ENCODE assay signal across 8 mouse cellular contexts in genomic region chr13:54789561-54790397, GRCm38 (mm10). TPM values are rescaled to one million over a fixed set of nuclear protein-coding genes. Genes with fewer than 3 reads are reported as not detected.
DNase-seq lines count a peak whose midpoint lies in the region; ATAC-seq lines count a peak whose summit lies in the region.

No protein-coding gene starts in this region.

- peak; percentile 64 for ATAC-seq in intestine, embryonic 14.5 days (replicated peaks; ENCODE audit: low FRiP score, low TSS enrichment, low read depth)
- peak; percentile 32 for ATAC-seq in liver, embryonic 11.5 days (replicated peaks; ENCODE audit: low FRiP score)
- ATAC-seq in midbrain, embryonic 16.5 days, result peak; percentile 66

- H3K9ac ChIP-seq in intestine, embryonic 14.5 days (ENCODE audit: low read length), result peak overlapping the region; percentile 41
- H3K9ac ChIP-seq in liver, embryonic 11.5 days (ENCODE audit: low read depth, low read length), result no peak overlapping the region
- H3K9ac ChIP-seq in midbrain, embryonic 16.5 days (ENCODE audit: low read depth, low read length), result peak overlapping the region; percentile 77

- intact Hi-C loops in gastrocnemius, postnatal 14 days (cut with DNase I; ENCODE audit: low total_unique reads), result loop anchor here (10.0 kb wide), 1 partner anchor 385 kb away; no protein-coding TSS in a partner anchor

- DNase-seq in thymus, postnatal 4 days, result peak; percentile 31
- no peak for DNase-seq in thymus, postnatal 10 days (ENCODE audit: low spot score in 2 of 2)
- DNase-seq in cerebellum, adult 9-11 months, result peak; percentile 88
- DNase-seq in gastrocnemius, postnatal 14 days, result peak; percentile 61
- peak; percentile 74 for DNase-seq in intestine, embryonic 14.5 days (ENCODE audit: low spot score)
- peak; percentile 56 for DNase-seq in liver, embryonic 11.5 days (ENCODE audit: low spot score)
- DNase-seq in testis, postnatal 14 days (ENCODE audit: low spot score), result peak; percentile 54

- peak overlapping the region; percentile 88 for H3K4me2 ChIP-seq in intestine, embryonic 14.5 days (ENCODE audit: low read length)
- H3K4me2 ChIP-seq in liver, embryonic 11.5 days, result peak overlapping the region; percentile 98
- peak overlapping the region; percentile 97 for H3K4me2 ChIP-seq in midbrain, embryonic 16.5 days (ENCODE audit: low read length)

- H3K9me3 ChIP-seq in intestine, embryonic 14.5 days (ENCODE audit: control insufficient read depth, low read length), result no peaks in the 10 kb centered on the region
- H3K9me3 ChIP-seq in liver, embryonic 11.5 days (ENCODE audit: control insufficient read depth, low read length), result no peaks in the 10 kb centered on the region
- no peaks in the 10 kb centered on the region for H3K9me3 ChIP-seq in midbrain, embryonic 16.5 days (replicated peaks; ENCODE audit: control insufficient read depth, low read length, poor library complexity, severe bottlenecking)

- no peak overlapping the region for H3K27ac ChIP-seq in intestine, embryonic 14.5 days (ENCODE audit: low read depth)
- H3K27ac ChIP-seq in liver, embryonic 11.5 days (ENCODE audit: low read depth, low read length), result no peak overlapping the region
- H3K27ac ChIP-seq in midbrain, embryonic 16.5 days (ENCODE audit: low read length), result peak overlapping the region; percentile 32; the same call in 1 of the 2 replicates

- no peaks in the 10 kb centered on the region for H3K36me3 ChIP-seq in intestine, embryonic 14.5 days (ENCODE audit: control insufficient read depth, insufficient read depth, low read length)
- no peaks in the 10 kb centered on the region for H3K36me3 ChIP-seq in liver, embryonic 11.5 days (ENCODE audit: control insufficient read depth, insufficient read depth, low read length)
- no peaks in the 10 kb centered on the region for H3K36me3 ChIP-seq in midbrain, embryonic 16.5 days (ENCODE audit: control insufficient read depth, insufficient read depth, low read length)

- H3K4me1 ChIP-seq in intestine, embryonic 14.5 days (replicated peaks; ENCODE audit: control insufficient read depth, insufficient read depth, low read length), result peaks cover 3% of the 10 kb centered on the region; the same call in 1 of the 2 replicates
- H3K4me1 ChIP-seq in liver, embryonic 11.5 days (replicated peaks; ENCODE audit: control insufficient read depth, insufficient read depth, low read length), result peaks cover 5% of the 10 kb centered on the region
- no peaks in the 10 kb centered on the region; the same call in 1 of the 2 replicates for H3K4me1 ChIP-seq in midbrain, embryonic 16.5 days (ENCODE audit: control insufficient read depth, insufficient read depth, low read length)

- 2% methylated on average over 38 of the region's 38 CpGs for WGBS in intestine, embryonic 14.5 days
- 3% methylated on average over 37 of the region's 38 CpGs for WGBS in liver, embryonic 11.5 days
- under 1% methylated on average over 38 of the region's 38 CpGs for WGBS in midbrain, embryonic 16.5 days

- peaks cover 8% of the 10 kb centered on the region; the same call in 1 of the 2 replicates for H3K27me3 ChIP-seq in intestine, embryonic 14.5 days (replicated peaks; ENCODE audit: control insufficient read depth, insufficient read depth, low read length)
- peaks cover 24% of the 10 kb centered on the region for H3K27me3 ChIP-seq in liver, embryonic 11.5 days (replicated peaks; ENCODE audit: control insufficient read depth, insufficient read depth, low read length)
- H3K27me3 ChIP-seq in midbrain, embryonic 16.5 days (ENCODE audit: control insufficient read depth, insufficient read depth, low read depth, low read length), result peaks cover 3% of the 10 kb centered on the region

- H3K4me3 ChIP-seq in intestine, embryonic 14.5 days (ENCODE audit: low read depth, low read length), result peak overlapping the region; percentile 48
- peak overlapping the region; percentile 52 for H3K4me3 ChIP-seq in liver, embryonic 11.5 days (ENCODE audit: low read depth, low read length)
- peak overlapping the region; percentile 68 for H3K4me3 ChIP-seq in midbrain, embryonic 16.5 days (ENCODE audit: low read depth, low read length)

RNA-seq across cellular contexts. Expression of gene Tspan17, which starts 0.6 kb away (rescaled TPM):
- total RNA-seq in gastrocnemius, postnatal 14 days (2021), result 10 to 100 TPM; 23.0 to 25.8 TPM
- 9.4 and 10.0 TPM in 2 replicates for polyA plus RNA-seq in intestine, embryonic 14.5 days (2014; fragmentation: Nextera tagmentation; extraction: Ambion mirVana)
- polyA plus RNA-seq in liver, embryonic 11.5 days (2014; fragmentation: Nextera tagmentation; extraction: Ambion mirVana), result 2.3 and 2.6 TPM in 2 replicates
- polyA plus RNA-seq in midbrain, embryonic 16.5 days (2015; fragmentation: Nextera tagmentation; extraction: Ambion mirVana), result 60.1 and 67.7 TPM in 2 replicates

RNA-seq across cellular contexts. Expression of gene Eif4e1b, which starts 6.0 kb away (rescaled TPM):
- not detected for total RNA-seq in gastrocnemius, postnatal 14 days (2021)
- polyA plus RNA-seq in intestine, embryonic 14.5 days (2014; fragmentation: Nextera tagmentation; extraction: Ambion mirVana), result not detected in 2 replicates
- not detected in 2 replicates for polyA plus RNA-seq in liver, embryonic 11.5 days (2014; fragmentation: Nextera tagmentation; extraction: Ambion mirVana)
- not detected in 2 replicates for polyA plus RNA-seq in midbrain, embryonic 16.5 days (2015; fragmentation: Nextera tagmentation; extraction: Ambion mirVana)

RNA-seq across cellular contexts. Expression of gene Sncb, which starts 23.4 kb away (rescaled TPM):
- total RNA-seq in gastrocnemius, postnatal 14 days (2021), result under 1 TPM in 1 of 2 experiments, not detected in 1; 0.18 TPM
- 0.18 and 0.43 TPM in 2 replicates for polyA plus RNA-seq in intestine, embryonic 14.5 days (2014; fragmentation: Nextera tagmentation; extraction: Ambion mirVana)
- not detected in 2 replicates for polyA plus RNA-seq in liver, embryonic 11.5 days (2014; fragmentation: Nextera tagmentation; extraction: Ambion mirVana)
- 68.2 and 97.6 TPM in 2 replicates for polyA plus RNA-seq in midbrain, embryonic 16.5 days (2015; fragmentation: Nextera tagmentation; extraction: Ambion mirVana)

RNA-seq across cellular contexts. Expression of gene Gprin1, which starts 40.1 kb away (rescaled TPM):
- total RNA-seq in gastrocnemius, postnatal 14 days (2021), result under 1 TPM; 0.09 to 0.12 TPM
- polyA plus RNA-seq in intestine, embryonic 14.5 days (2014; fragmentation: Nextera tagmentation; extraction: Ambion mirVana), result 0.60 and 0.81 TPM in 2 replicates
- polyA plus RNA-seq in liver, embryonic 11.5 days (2014; fragmentation: Nextera tagmentation; extraction: Ambion mirVana), result 0.29 and 0.30 TPM in 2 replicates
- 5.5 and 6.6 TPM in 2 replicates for polyA plus RNA-seq in midbrain, embryonic 16.5 days (2015; fragmentation: Nextera tagmentation; extraction: Ambion mirVana)

Comparison
In these comparisons a context has a peak if more than half of its experiments do, and no peak if none do; other contexts are left out.
1. DNase-seq: peak in thymus, postnatal 4 days (single experiment), cerebellum, adult 9-11 months (single experiment), gastrocnemius, postnatal 14 days (single experiment), intestine, embryonic 14.5 days (single experiment), liver, embryonic 11.5 days (single experiment) and testis, postnatal 14 days (single experiment); none in thymus, postnatal 10 days (0 of 2).
2. RNA of gene Sncb, which starts 23.4 kb away (polyA plus RNA-seq): 68.2 to 97.6 TPM in midbrain, embryonic 16.5 days; 0.18 to 0.43 TPM in intestine, embryonic 14.5 days and not detected in liver, embryonic 11.5 days; every median in the first group is over 10 times any median in the second.
3. Peak in every context shown above with its lines, with median percentiles within 50 percentile points of each other: ATAC-seq, H3K4me2 ChIP-seq and H3K4me3 ChIP-seq.